Mouse (Mus musculus) heart, embryonic 16.5 days (tissue): Measurements from ENCODE around the gene Grpel1. TPM values are rescaled to one million over a fixed set of nuclear protein-coding genes. Genes with fewer than 3 reads are reported as not detected.
A peak's percentile ranks its signal among the peaks of the same experiment; 100 is the strongest.

Experiments
- ATAC-seq: fragments of 200-750 bp; cut with Nextera tagmentation; replicated peaks from 2 replicates; pipeline ENCODE4 v1.8.0; 2017; ENCODE audit warnings: moderate number of reproducible peaks; ENCODE audit not compliant: insufficient read depth, low FRiP score; ENCODE audit errors: extremely low read depth
- H3K27ac ChIP-seq: fragments of 300-500 bp; sonication (generic); 2 replicates; pipeline ENCODE4 v1.5.1; 2014; ENCODE audit warnings: mild to moderate bottlenecking, low read length, control low read depth, moderate library complexity
- H3K27me3 ChIP-seq: fragments of 300-500 bp; sonication (generic); 2 replicates; pipeline ENCODE4 v1.6.1; 2014; ENCODE audit warnings: low read length, mixed read lengths; ENCODE audit not compliant: control insufficient read depth, insufficient read depth
- H3K36me3 ChIP-seq: fragments of 300-500 bp; sonication (generic); 2 replicates; pipeline ENCODE4 v1.6.1; 2014; ENCODE audit not compliant: control insufficient read depth, insufficient read depth
- H3K4me1 ChIP-seq: fragments of 300-500 bp; sonication (generic); 2 replicates; pipeline ENCODE4 v1.6.1; 2014; ENCODE audit warnings: low read length, mixed read lengths; ENCODE audit not compliant: control insufficient read depth, insufficient read depth
- H3K4me2 ChIP-seq: fragments of 300-500 bp; sonication (generic); 2 replicates; pipeline ENCODE4 v1.6.1; 2014; ENCODE audit warnings: low read depth, mild to moderate bottlenecking, control low read depth, low read length
- H3K4me3 ChIP-seq: fragments of 300-500 bp; sonication (generic); 2 replicates; pipeline ENCODE4 v1.5.1; 2014; ENCODE audit warnings: mild to moderate bottlenecking, control low read depth, low read length
- H3K9ac ChIP-seq: fragments of 300-500 bp; sonication (generic); 2 replicates; pipeline ENCODE4 v1.6.1; 2014; ENCODE audit warnings: low read length, control low read depth
- H3K9me3 ChIP-seq: fragments of 300-500 bp; sonication (generic); replicated peaks from 2 replicates; pipeline ENCODE4 v1.6.1; 2016; ENCODE audit warnings: low read length; ENCODE audit not compliant: control insufficient read depth
- WGBS: fragments of 180-500 bp; shearing (Covaris S2); extraction: QIAGEN DNeasy Blood & Tissue Kit; methylation state at CpG from one replicate; pipeline ENCODE4 v1.1.7; 2014; 5-methylcytosine and 5-hydroxymethylcytosine counted together
- polyA plus RNA-seq: library from polyadenylated mRNA; unstranded; fragments of >200 nt; fragmentation: Nextera tagmentation; extraction: Ambion mirVana; gene quantifications from 2 replicates; pipeline ENCODE4 v1.2.1, GENCODE M21; 2015

Gene Grpel1
- polyA plus RNA-seq: 65.3 and 68.4 TPM in 2 replicates

- Histone ChIP-seq H3K4me3 (peak within 1 kb of the TSS; percentile 79), H3K4me2 (peak within 1 kb of the TSS; percentile 99), H3K4me1 (peaks cover 20% of the 10 kb centered on the region), H3K27ac (peak within 1 kb of the TSS; percentile 66), H3K9me3 (no peaks in the 10 kb centered on the region), H3K27me3 (no peaks in the 10 kb centered on the region), H3K9ac (peak within 1 kb of the TSS; percentile 85), H3K36me3 (peaks cover 6% of the 10 kb centered on the region)
- under 1% methylated on average over 68 of the region's 68 CpGs for WGBS
- ATAC-seq: peak; percentile 95
These were observed at the start of gene Grpel1 for GRCm38 (mm10) chr5:36464709-36465661. Gene Grpel1, plus strand, starts transcription at chr5:36464998.

DNA sequence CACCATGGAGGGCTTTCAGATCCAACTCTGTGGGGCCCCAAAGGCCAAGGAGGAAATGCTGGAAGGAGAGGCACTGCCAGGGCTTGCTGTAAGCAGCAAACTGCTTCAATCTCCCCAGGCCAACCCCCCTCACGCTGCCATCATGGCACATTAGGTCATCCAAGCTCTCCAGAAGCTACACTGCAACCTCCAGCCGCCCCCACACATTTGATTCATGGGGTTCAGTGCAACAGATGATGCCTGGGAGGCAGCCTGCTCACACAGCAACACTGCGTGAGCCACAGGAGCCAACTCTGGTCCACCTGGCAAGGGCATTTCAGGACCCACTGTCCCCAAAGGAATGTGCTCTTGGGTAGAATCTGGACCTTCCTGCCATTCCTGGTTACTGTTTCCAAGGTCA, 44.9 kb upstream of the Grpel1 start:
- no peaks in the 10 kb centered on the region for H3K9me3 ChIP-seq
- peaks cover 4% of the 10 kb centered on the region; the same call in 1 of the 2 replicates for H3K27me3 ChIP-seq
- no peak for ATAC-seq
- peaks cover 3% of the 10 kb centered on the region for H3K4me1 ChIP-seq
- H3K36me3 ChIP-seq: no peaks in the 10 kb centered on the region
- H3K4me3 ChIP-seq: no peak overlapping the region
- WGBS: 69% methylated on average over 3 of the region's 3 CpGs
- no peak overlapping the region for H3K9ac ChIP-seq
- no peak overlapping the region for H3K4me2 ChIP-seq
- H3K27ac ChIP-seq: no peak overlapping the region

GRCm38 (mm10) chr5:36422689-36423088, 42.1 kb upstream of the Grpel1 start:
- peaks cover 8% of the 10 kb centered on the region for H3K27me3 ChIP-seq
- H3K4me2 ChIP-seq: no peak overlapping the region
- no peak for ATAC-seq
- H3K9ac ChIP-seq: no peak overlapping the region
- H3K4me3 ChIP-seq: no peak overlapping the region
- H3K4me1 ChIP-seq: no peaks in the 10 kb centered on the region
- no peaks in the 10 kb centered on the region for H3K36me3 ChIP-seq
- H3K9me3 ChIP-seq: no peaks in the 10 kb centered on the region
- H3K27ac ChIP-seq: no peak overlapping the region

- H3K4me3 ChIP-seq: no peak overlapping the region
- no peak overlapping the region for H3K9ac ChIP-seq
- H3K9me3 ChIP-seq: no peaks in the 10 kb centered on the region
- H3K4me1 ChIP-seq: peaks cover 2% of the 10 kb centered on the region; the same call in 1 of the 2 replicates
- no peak overlapping the region for H3K27ac ChIP-seq
- H3K4me2 ChIP-seq: no peak overlapping the region
- peaks cover 8% of the 10 kb centered on the region for H3K27me3 ChIP-seq
- H3K36me3 ChIP-seq: no peaks in the 10 kb centered on the region
- ATAC-seq: no peak
These were observed 40.1 kb upstream of the Grpel1 start for GRCm38 (mm10) chr5:36424676-36425075.

GRCm38 (mm10) chr5:36426404-36426803, 38.4 kb upstream of the Grpel1 start:
- Histone ChIP-seq H3K4me2 (no peak overlapping the region), H3K9ac (no peak overlapping the region), H3K4me1 (peaks cover 2% of the 10 kb centered on the region; the same call in 1 of the 2 replicates), H3K9me3 (no peaks in the 10 kb centered on the region), H3K27me3 (peaks cover 8% of the 10 kb centered on the region), H3K4me3 (no peak overlapping the region), H3K36me3 (no peaks in the 10 kb centered on the region), H3K27ac (no peak overlapping the region)
- WGBS: 84% methylated on average over 5 of the region's 5 CpGs
- no peak for ATAC-seq

DNA sequence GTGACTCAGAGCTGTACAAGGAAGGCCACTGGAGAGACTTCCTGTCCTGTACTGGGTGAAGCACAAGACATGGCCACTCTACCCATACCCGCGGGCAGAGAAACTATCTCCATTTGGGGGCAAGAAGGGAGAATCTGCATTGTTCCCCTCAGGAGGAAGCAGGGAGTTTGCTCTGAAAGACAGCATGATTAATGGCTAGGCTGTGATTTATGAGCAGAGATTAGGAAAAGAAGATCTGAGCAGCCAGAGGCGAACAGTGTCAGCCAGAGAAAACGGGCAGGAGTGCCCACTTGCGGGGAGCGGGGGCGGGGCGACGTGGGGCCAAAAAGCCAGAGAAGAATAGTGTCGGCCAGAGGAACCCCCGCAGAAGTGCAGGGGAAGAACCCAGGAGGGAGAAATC, 37.0 kb upstream of the Grpel1 start:
- Histone ChIP-seq H3K27ac (no peak overlapping the region), H3K4me3 (no peak overlapping the region), H3K4me2 (no peak overlapping the region), H3K36me3 (no peaks in the 10 kb centered on the region), H3K27me3 (peaks cover 7% of the 10 kb centered on the region), H3K9me3 (no peaks in the 10 kb centered on the region), H3K4me1 (peaks cover 2% of the 10 kb centered on the region; the same call in 1 of the 2 replicates), H3K9ac (no peak overlapping the region)
- WGBS: 44% methylated on average over 11 of the region's 11 CpGs
- no peak for ATAC-seq

DNA sequence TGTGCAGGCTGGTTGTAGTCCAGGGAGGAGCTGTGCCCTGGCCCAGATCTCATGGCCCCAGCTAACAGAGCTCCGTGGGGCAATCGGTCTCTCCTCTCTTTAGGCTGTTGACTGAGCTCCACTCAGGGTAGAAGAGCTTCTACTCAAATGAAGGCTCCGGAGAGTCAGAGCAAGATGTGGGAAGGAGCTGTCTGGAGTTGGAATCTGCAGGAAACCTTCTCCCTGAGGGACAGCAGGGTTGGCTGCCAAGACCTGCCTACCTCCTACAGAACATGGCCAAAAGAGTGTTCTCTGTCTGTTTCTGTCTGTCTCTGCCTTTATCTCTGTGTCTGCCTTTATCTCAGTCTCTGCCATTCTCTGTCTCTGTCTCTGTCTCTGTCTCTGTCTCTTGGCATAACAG, 35.2 kb upstream of the Grpel1 start:
- Histone ChIP-seq H3K4me2 (no peak overlapping the region), H3K4me3 (no peak overlapping the region), H3K27me3 (peaks cover 4% of the 10 kb centered on the region), H3K9me3 (no peaks in the 10 kb centered on the region), H3K9ac (no peak overlapping the region), H3K4me1 (peaks cover 2% of the 10 kb centered on the region; the same call in 1 of the 2 replicates), H3K36me3 (no peaks in the 10 kb centered on the region), H3K27ac (no peak overlapping the region)
- ATAC-seq: no peak
- WGBS: 60% methylated on average over 3 of the region's 3 CpGs

DNA sequence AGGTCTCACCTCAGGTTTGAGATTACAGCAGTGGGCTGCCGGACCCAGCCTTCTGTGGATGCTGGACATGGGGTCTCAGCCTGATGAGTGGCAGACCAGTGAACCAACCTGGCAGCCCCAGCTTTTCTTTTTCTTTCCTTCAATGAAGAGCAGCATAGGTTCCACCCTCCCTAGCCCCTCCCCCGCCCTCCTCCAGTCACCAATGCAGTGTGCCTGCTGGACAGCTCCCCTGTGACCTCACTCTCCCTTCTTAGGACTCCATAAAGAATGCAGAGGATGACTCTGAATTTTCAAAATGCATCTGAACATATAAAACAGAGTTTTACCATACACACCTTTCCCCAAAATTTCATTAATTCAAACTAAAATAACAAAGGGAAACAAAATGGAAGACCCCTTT, 33.1 kb upstream of the Grpel1 start:
- Histone ChIP-seq H3K27ac (no peak overlapping the region), H3K4me3 (no peak overlapping the region), H3K36me3 (no peaks in the 10 kb centered on the region), H3K9me3 (no peaks in the 10 kb centered on the region), H3K27me3 (peaks cover 2% of the 10 kb centered on the region), H3K4me1 (peaks cover 2% of the 10 kb centered on the region; the same call in 1 of the 2 replicates), H3K9ac (no peak overlapping the region), H3K4me2 (no peak overlapping the region)
- ATAC-seq: no peak
- 45% methylated on average over 2 of the region's 2 CpGs for WGBS

- ATAC-seq: no peak
- Histone ChIP-seq H3K4me1 (no peaks in the 10 kb centered on the region), H3K36me3 (no peaks in the 10 kb centered on the region), H3K27ac (no peak overlapping the region), H3K9me3 (no peaks in the 10 kb centered on the region), H3K9ac (no peak overlapping the region), H3K4me2 (no peak overlapping the region), H3K27me3 (no peaks in the 10 kb centered on the region; the same call in 1 of the 2 replicates), H3K4me3 (no peak overlapping the region)
- 68% methylated on average over 9 of the region's 9 CpGs for WGBS
These were observed 30.3 kb upstream of the Grpel1 start for GRCm38 (mm10) chr5:36434398-36434967.
